In genomic region chr2:139370070-139370469, GRCm38 (mm10) we compare ENCODE assay signal across 12 mouse cellular contexts.
DNase-seq lines count a peak whose midpoint lies in the region; ATAC-seq and TF ChIP-seq lines count a peak whose summit lies in the region.
"Had no signal": no experiment of that assay in that cellular context is flagged by ENCODE, and none has a peak within 500 bp of the region (broad histone marks: within the 10 kb centered on the region; RNA-seq: fewer than 3 reads in every experiment).

No protein-coding gene starts in this region.

- in situ Hi-C loops in ES-E14 (cut with MboI; ENCODE audit: low sequenced_read_pairs in 2 of 2, unreplicated experiment in 2 of 2): no loop called here

- no peaks in the 10 kb centered on the region for H3K4me1 ChIP-seq in kidney, embryonic 14.5 days (ENCODE audit: control insufficient read depth, insufficient read depth, low read length)
- no peaks in the 10 kb centered on the region for H3K4me1 ChIP-seq in ES-E14 (ENCODE audit: control insufficient read depth in 2 of 2, insufficient read depth in 2 of 2, low read length in 2 of 2, poor library complexity in 1 of 2)
- H3K4me1 ChIP-seq in thymus, adult 2 months (replicated peaks; ENCODE audit: control insufficient read depth, insufficient read depth, low read length): no peaks in the 10 kb centered on the region
- H3K4me1 ChIP-seq: hindbrain, embryonic 15.5 days; limb, embryonic 12.5 days had no signal

- no peak for TF ChIP-seq POLR2A in thymus, adult 2 months (IDR thresholded peaks at IDR 0.05; ENCODE audit: control insufficient read depth, extremely low read depth, insufficient read depth, low read length, poor library complexity)

- H3K9ac ChIP-seq in kidney, embryonic 14.5 days (ENCODE audit: low read depth, low read length): no peak overlapping the region
- no peak overlapping the region for H3K9ac ChIP-seq in ES-E14 (ENCODE audit: insufficient read depth, low read depth, low read length, poor library complexity, severe bottlenecking)
- H3K9ac ChIP-seq: hindbrain, embryonic 15.5 days; limb, embryonic 12.5 days had no signal

- H3K4me3 ChIP-seq in kidney, embryonic 14.5 days (ENCODE audit: low read length): no peak overlapping the region
- no peak overlapping the region for H3K4me3 ChIP-seq in ES-E14 (ENCODE audit: insufficient read depth in 1 of 2, low read depth in 1 of 2, low read length in 2 of 2, poor library complexity in 1 of 2, severe bottlenecking in 1 of 2)
- no peak overlapping the region for H3K4me3 ChIP-seq in thymus, adult 2 months (ENCODE audit: control insufficient read depth, insufficient read depth, low read length)
- H3K4me3 ChIP-seq: hindbrain, embryonic 15.5 days; limb, embryonic 12.5 days had no signal

- no peaks in the 10 kb centered on the region for H3K9me3 ChIP-seq in kidney, embryonic 14.5 days (ENCODE audit: control insufficient read depth, low read length)
- no peaks in the 10 kb centered on the region for H3K9me3 ChIP-seq in ES-E14 (ENCODE audit: control insufficient read depth, insufficient read depth, low read depth, low read length)
- H3K9me3 ChIP-seq: hindbrain, embryonic 15.5 days; limb, embryonic 12.5 days had no signal

- H3K27me3 ChIP-seq in kidney, embryonic 14.5 days (ENCODE audit: control insufficient read depth, insufficient read depth, low read length): no peaks in the 10 kb centered on the region
- no peaks in the 10 kb centered on the region for H3K27me3 ChIP-seq in thymus, adult 2 months (ENCODE audit: control insufficient read depth, insufficient read depth, low read length)
- H3K27me3 ChIP-seq: hindbrain, embryonic 15.5 days; limb, embryonic 12.5 days had no signal

- WGBS in kidney, embryonic 14.5 days: 39% methylated on average over 1 of the region's 1 CpGs
- 2% methylated on average over 1 of the region's 1 CpGs for WGBS in thymus, adult 2 months

- H3K27ac ChIP-seq in kidney, embryonic 14.5 days (ENCODE audit: low read depth, low read length): no peak overlapping the region
- no peak overlapping the region for H3K27ac ChIP-seq in ES-E14 (ENCODE audit: insufficient read depth, low read depth, low read length, poor library complexity, severe bottlenecking)
- no peak overlapping the region for H3K27ac ChIP-seq in thymus, adult 2 months (ENCODE audit: control insufficient read depth, insufficient read depth, low read length)
- H3K27ac ChIP-seq: hindbrain, embryonic 15.5 days; limb, embryonic 12.5 days had no signal

- no peak for ATAC-seq in kidney, embryonic 14.5 days (ENCODE audit: low FRiP score, low TSS enrichment)
- ATAC-seq: midbrain, embryonic 16.5 days had no signal

- no peak for TF ChIP-seq CTCF in thymus, adult 2 months (IDR thresholded peaks at IDR 0.05; ENCODE audit: borderline replicate concordance, control insufficient read depth, extremely low read depth, insufficient read depth, low read length, poor library complexity)

- H3K36me3 ChIP-seq in kidney, embryonic 14.5 days (ENCODE audit: control insufficient read depth, insufficient read depth, low read length): no peaks in the 10 kb centered on the region
- no peaks in the 10 kb centered on the region for H3K36me3 ChIP-seq in ES-E14 (ENCODE audit: control insufficient read depth, insufficient read depth, low read length, poor library complexity, severe bottlenecking)
- no peaks in the 10 kb centered on the region for H3K36me3 ChIP-seq in thymus, adult 2 months (ENCODE audit: control insufficient read depth, insufficient read depth, low read length)
- H3K36me3 ChIP-seq: hindbrain, embryonic 15.5 days; limb, embryonic 12.5 days had no signal

- H3K4me2 ChIP-seq in kidney, embryonic 14.5 days (replicated peaks; ENCODE audit: low read depth, low read length): no peak overlapping the region
- H3K4me2 ChIP-seq: hindbrain, embryonic 15.5 days; limb, embryonic 12.5 days had no signal

- peak; percentile 64 to 82 for DNase-seq in cerebellum, postnatal 10 days
- no peak for DNase-seq in cerebellum, adult 11 months
- peak; percentile 8 for DNase-seq in kidney, postnatal 14 days
- DNase-seq in ES-E14 (ENCODE audit: low read depth, low spot score): peak; percentile 12
- peak; percentile 43 for DNase-seq in forelimb bud, embryonic 11.5 days (ENCODE audit: low read depth, low spot score)
- no peak for DNase-seq in adrenal gland, adult 18-20 months (ENCODE audit: low spot score in 2 of 2)
- no peak for DNase-seq in thymus, adult 2 months
- DNase-seq: right cerebral cortex, postnatal 14 days had no signal

TF ChIP-seq in ES-E14, 5 proteins besides CTCF, POLR2A, EP300 and RAD21:
- TF ChIP-seq HCFC1 (IDR thresholded peaks at IDR 0.05; ENCODE audit: borderline replicate concordance, insufficient read depth, low read length): no peak
- no peak for TF ChIP-seq ZNF384 (IDR thresholded peaks at IDR 0.05; ENCODE audit: low read depth, low read length)
- TF ChIP-seq ZC3H11A (IDR thresholded peaks at IDR 0.05; ENCODE audit: borderline replicate concordance, low read depth, low read length): no peak
- TF ChIP-seq MAFK (IDR thresholded peaks at IDR 0.05; ENCODE audit: insufficient read depth, low read depth, low read length): no peak
- no peak for TF ChIP-seq CHD2 (IDR thresholded peaks at IDR 0.05; ENCODE audit: low read depth, low read length)
TF ChIP-seq in ES-E14: peak in this region for 0.

Comparison
In these comparisons a context has a peak if more than half of its experiments do, and no peak if none do; other contexts are left out.
1. DNase-seq: peak in cerebellum, postnatal 10 days (2 of 2), kidney, postnatal 14 days (single experiment), ES-E14 (single experiment) and forelimb bud, embryonic 11.5 days (single experiment); none in cerebellum, adult 11 months (single experiment), adrenal gland, adult 18-20 months (0 of 2) and thymus, adult 2 months (single experiment).